Mouse (Mus musculus): ENCODE results near the gene Atxn7l1. TPM values are rescaled to one million over a fixed set of nuclear protein-coding genes. Genes with fewer than 3 reads are reported as not detected.

Atxn7l1 gene
- polyA plus RNA-seq, 1 experiment = 90.6 TPM

DNA sequence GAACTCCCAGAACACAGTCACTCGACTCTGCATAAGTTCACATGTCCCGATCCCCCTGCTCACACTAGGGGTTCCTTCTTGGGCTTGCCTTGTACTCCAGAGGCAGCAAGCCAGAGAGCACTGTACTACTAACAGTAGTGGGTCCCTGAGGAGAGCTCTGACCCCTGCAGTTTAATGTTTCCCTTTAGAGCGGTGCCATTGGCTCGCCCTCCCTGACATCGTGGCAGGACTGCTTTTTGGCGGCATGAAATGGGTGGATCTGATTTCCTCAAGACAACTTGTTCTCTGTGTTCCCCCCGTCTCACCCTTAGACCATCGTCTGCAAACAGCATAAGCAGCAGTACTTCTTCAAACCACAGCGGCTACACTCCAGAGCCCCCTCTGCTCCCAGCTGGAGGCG, 210.9 kb downstream of the Atxn7l1 start:
- H3K4me3 ChIP-seq (ENCODE audit: insufficient read depth, low read length) = no peak overlapping the region
- TF ChIP-seq POLR2A (IDR thresholded peaks at IDR 0.05; ENCODE audit: borderline replicate concordance, low read depth, low read length) (no peak), CTCF (IDR thresholded peaks at IDR 0.05; ENCODE audit: low read depth, low read length) (no peak)
- H3K4me1 ChIP-seq (ENCODE audit: control insufficient read depth, insufficient read depth, low read length) = peaks cover 5% of the 10 kb centered on the region; the same call in 1 of the 2 replicates
- no peak overlapping the region for H3K27ac ChIP-seq (ENCODE audit: insufficient read depth, low read depth, low read length)

GRCm38 (mm10) chr12:33359209-33359608, 211.7 kb downstream of the Atxn7l1 start:
- Histone ChIP-seq H3K4me1 (ENCODE audit: control insufficient read depth, insufficient read depth, low read length) (peaks cover 5% of the 10 kb centered on the region; the same call in 1 of the 2 replicates), H3K4me3 (ENCODE audit: insufficient read depth, low read length) (no peak overlapping the region), H3K27ac (ENCODE audit: insufficient read depth, low read depth, low read length) (no peak overlapping the region)
- TF ChIP-seq CTCF (IDR thresholded peaks at IDR 0.05; ENCODE audit: low read depth, low read length) (no peak), POLR2A (IDR thresholded peaks at IDR 0.05; ENCODE audit: borderline replicate concordance, low read depth, low read length) (no peak)

DNA sequence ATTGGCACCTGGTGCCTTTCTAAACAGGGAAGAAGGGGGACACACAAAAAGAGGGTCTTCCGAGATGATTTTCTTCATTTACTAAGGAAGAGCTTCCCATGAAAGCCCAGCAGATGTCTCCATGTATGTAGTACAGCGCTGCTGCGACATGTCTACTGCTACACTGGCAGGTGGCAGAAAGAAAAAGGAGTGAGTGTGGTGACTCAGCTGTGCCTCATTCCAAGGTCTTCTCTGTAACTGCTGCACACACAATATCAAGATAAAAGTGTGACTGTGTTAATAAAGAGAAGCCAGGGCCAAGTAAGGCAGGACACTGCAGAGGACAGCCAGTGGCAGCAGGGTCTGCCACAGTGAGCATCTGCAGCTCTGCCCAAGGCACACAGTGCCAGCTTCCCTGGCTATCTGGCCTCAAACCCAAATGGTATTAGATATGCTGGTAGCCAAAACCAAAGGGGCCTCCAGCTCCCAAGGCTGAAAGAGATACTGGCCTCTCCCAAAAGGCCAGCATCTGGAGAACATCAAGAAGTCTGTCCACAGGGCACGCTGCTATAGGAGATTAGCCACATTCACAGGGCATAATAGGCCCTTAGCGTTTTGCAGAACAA, 212.5 kb downstream of the Atxn7l1 start:
- TF ChIP-seq CTCF (IDR thresholded peaks at IDR 0.05; ENCODE audit: low read depth, low read length) (no peak), POLR2A (IDR thresholded peaks at IDR 0.05; ENCODE audit: borderline replicate concordance, low read depth, low read length) (no peak)
- H3K4me3 ChIP-seq (ENCODE audit: insufficient read depth, low read length) = no peak overlapping the region

DNA sequence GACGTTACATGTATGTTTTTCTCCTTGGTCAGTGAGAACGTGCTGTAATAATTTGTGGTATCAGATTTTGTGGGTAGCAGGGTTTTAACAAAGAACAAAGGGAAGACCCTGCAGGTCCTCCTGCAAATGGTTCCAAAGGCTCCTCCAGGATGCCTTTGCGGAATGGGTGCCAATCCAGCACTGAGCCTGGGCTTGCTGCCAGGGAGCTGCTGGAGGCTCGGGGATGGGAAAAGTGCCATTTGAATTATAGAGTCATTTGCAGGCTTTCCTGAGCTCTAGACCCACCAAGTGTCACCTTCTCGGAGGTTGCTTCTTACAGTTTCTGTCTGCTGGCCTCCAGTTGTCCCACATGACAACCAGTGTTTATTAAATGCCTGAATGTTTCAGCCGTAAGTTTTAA, 213.2 kb downstream of the Atxn7l1 start:
- no peak overlapping the region for H3K4me3 ChIP-seq (ENCODE audit: insufficient read depth, low read length)
- H3K4me1 ChIP-seq (ENCODE audit: control insufficient read depth, insufficient read depth, low read length) = peaks cover 5% of the 10 kb centered on the region; the same call in 1 of the 2 replicates
- no peak overlapping the region for H3K27ac ChIP-seq (ENCODE audit: insufficient read depth, low read depth, low read length)
- TF ChIP-seq POLR2A (IDR thresholded peaks at IDR 0.05; ENCODE audit: borderline replicate concordance, low read depth, low read length) = no peak
- no peak for TF ChIP-seq CTCF (IDR thresholded peaks at IDR 0.05; ENCODE audit: low read depth, low read length)

More for the DNA sequence above, 212.5 kb downstream of the Atxn7l1 start:
- Histone ChIP-seq H3K27ac (ENCODE audit: insufficient read depth, low read depth, low read length) (no peak overlapping the region), H3K4me1 (ENCODE audit: control insufficient read depth, insufficient read depth, low read length) (peaks cover 5% of the 10 kb centered on the region; the same call in 1 of the 2 replicates)

GRCm38 (mm10) chr12:33364511-33364910, 217.0 kb downstream of the Atxn7l1 start:
- no peak for TF ChIP-seq CTCF (IDR thresholded peaks at IDR 0.05; ENCODE audit: low read depth, low read length)
- no peak for TF ChIP-seq POLR2A (IDR thresholded peaks at IDR 0.05; ENCODE audit: borderline replicate concordance, low read depth, low read length)
- no peak overlapping the region for H3K4me3 ChIP-seq (ENCODE audit: insufficient read depth, low read length)
- H3K4me1 ChIP-seq (ENCODE audit: control insufficient read depth, insufficient read depth, low read length) = 0 out of 2 replicates have a peak, but pooled peaks cover 2% of the 10 kb centered on the region
- no peak overlapping the region for H3K27ac ChIP-seq (ENCODE audit: insufficient read depth, low read depth, low read length)

GRCm38 (mm10) chr12:33365133-33365532, 217.6 kb downstream of the Atxn7l1 start:
- TF ChIP-seq POLR2A (IDR thresholded peaks at IDR 0.05; ENCODE audit: borderline replicate concordance, low read depth, low read length) (no peak), CTCF (IDR thresholded peaks at IDR 0.05; ENCODE audit: low read depth, low read length) (no peak)
- Histone ChIP-seq H3K4me1 (ENCODE audit: control insufficient read depth, insufficient read depth, low read length) (0 out of 2 replicates have a peak, but pooled peaks cover 2% of the 10 kb centered on the region), H3K27ac (ENCODE audit: insufficient read depth, low read depth, low read length) (no peak overlapping the region), H3K4me3 (ENCODE audit: insufficient read depth, low read length) (no peak overlapping the region)

DNA sequence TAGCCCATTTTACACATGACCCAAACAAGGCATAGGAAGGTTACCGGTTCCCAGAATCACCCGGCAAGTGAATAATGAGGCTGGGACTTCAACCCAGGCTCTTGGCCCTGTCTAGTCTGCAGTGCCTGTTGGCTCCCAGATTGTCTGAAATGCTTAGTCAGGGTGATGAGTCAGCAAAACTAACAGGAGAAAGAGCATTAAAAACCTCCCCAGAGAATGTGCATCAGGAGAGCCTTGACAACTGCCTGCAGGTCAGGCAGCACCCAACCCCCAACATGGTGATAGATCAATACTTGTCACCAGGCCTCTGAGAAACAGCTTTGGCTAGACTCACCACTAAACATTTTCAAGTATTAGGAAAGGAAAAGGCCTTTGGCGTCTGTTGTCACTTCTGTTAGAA, 222.1 kb downstream of the Atxn7l1 start:
- Histone ChIP-seq H3K4me1 (ENCODE audit: control insufficient read depth, insufficient read depth, low read length) (peaks cover 6% of the 10 kb centered on the region), H3K4me3 (ENCODE audit: insufficient read depth, low read length) (no peak overlapping the region), H3K27ac (ENCODE audit: insufficient read depth, low read depth, low read length) (no peak overlapping the region)
- TF ChIP-seq CTCF (IDR thresholded peaks at IDR 0.05; ENCODE audit: low read depth, low read length) (no peak), POLR2A (IDR thresholded peaks at IDR 0.05; ENCODE audit: borderline replicate concordance, low read depth, low read length) (no peak)

GRCm38 (mm10) chr12:33379624-33380445, 232.3 kb downstream of the Atxn7l1 start:
- Histone ChIP-seq H3K27ac (ENCODE audit: insufficient read depth, low read depth, low read length) (no peak overlapping the region), H3K4me3 (ENCODE audit: insufficient read depth, low read length) (peak overlapping the region; percentile 48), H3K4me1 (ENCODE audit: control insufficient read depth, insufficient read depth, low read length) (no peaks in the 10 kb centered on the region)
- TF ChIP-seq POLR2A (IDR thresholded peaks at IDR 0.05; ENCODE audit: borderline replicate concordance, low read depth, low read length) (0 out of 2 replicates have a peak, but pooled peaks have one; percentile 30), CTCF (IDR thresholded peaks at IDR 0.05; ENCODE audit: low read depth, low read length) (peak; percentile 99)

- Histone ChIP-seq H3K27ac (ENCODE audit: insufficient read depth, low read depth, low read length) (no peak overlapping the region), H3K4me3 (ENCODE audit: insufficient read depth, low read length) (no peak overlapping the region), H3K4me1 (ENCODE audit: control insufficient read depth, insufficient read depth, low read length) (no peaks in the 10 kb centered on the region)
- peak; percentile 67 for TF ChIP-seq CTCF (IDR thresholded peaks at IDR 0.05; ENCODE audit: low read depth, low read length)
- no peak for TF ChIP-seq POLR2A (IDR thresholded peaks at IDR 0.05; ENCODE audit: borderline replicate concordance, low read depth, low read length)
Measured at GRCm38 (mm10) chr12:33388842-33389241, 241.3 kb downstream of the Atxn7l1 start.

Data from bone marrow macrophage, adult 2 months (primary cell).